Mouse (Mus musculus): ENCODE results near the gene Mmp15. TPM values are rescaled to one million over a fixed set of nuclear protein-coding genes. Genes with fewer than 3 reads are reported as not detected.

Gene Mmp15
- polyA plus RNA-seq, 1 experiment: 16.2 TPM

DNA sequence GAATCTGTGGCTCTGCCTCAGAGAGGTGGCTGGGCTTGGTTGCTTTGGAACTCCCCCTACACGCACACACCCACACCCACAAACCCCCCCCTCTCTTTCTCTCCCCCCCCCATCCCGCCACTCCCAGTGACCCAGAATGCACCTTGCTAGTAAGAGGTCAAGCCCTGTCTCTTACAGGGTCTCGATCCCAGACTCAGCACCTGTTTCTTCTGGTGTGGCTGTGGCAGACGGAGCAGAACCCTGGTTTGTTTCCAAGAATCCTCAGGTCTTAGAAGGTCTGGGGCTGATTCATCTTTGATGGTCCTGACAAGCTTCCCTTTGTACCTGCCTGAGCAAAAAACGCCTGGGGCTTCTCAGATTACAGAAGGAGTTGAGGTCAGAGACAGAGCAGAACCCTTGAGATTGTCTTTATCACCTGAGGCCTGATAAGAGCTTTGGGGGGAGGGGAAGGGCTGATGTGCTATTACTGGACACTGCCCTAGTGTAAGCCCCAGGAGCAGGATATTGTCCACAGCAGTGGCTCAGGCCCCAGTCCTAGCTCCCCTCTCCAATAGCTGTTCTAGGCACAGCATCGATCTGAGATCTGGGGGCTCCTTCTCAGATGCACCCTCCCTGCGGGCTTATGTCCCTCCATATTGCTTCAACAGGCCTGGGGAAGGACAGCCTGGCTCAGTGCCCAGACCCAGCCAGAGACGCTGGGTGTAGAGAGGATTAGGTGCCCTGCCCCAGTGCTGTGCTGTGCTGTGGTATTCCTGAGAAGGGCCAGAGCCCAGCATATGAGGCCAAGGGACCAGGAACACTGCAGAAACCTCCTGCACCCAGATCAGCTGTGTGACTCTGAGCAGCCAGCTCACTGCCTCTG, 6.7 kb downstream of the Mmp15 start:
- no peak for TF ChIP-seq POLR2A (IDR thresholded peaks at IDR 0.05; ENCODE audit: control insufficient read depth, extremely low read depth, insufficient read depth, low read length, poor library complexity)
- no peak for TF ChIP-seq CTCF (IDR thresholded peaks at IDR 0.05; ENCODE audit: borderline replicate concordance, control insufficient read depth, extremely low read depth, insufficient read depth, low read length, poor library complexity)
- no peak overlapping the region for H3K27ac ChIP-seq (ENCODE audit: control insufficient read depth, insufficient read depth, low read length)
- 58% methylated on average over 8 of the region's 8 CpGs for WGBS
- no peak for DNase-seq
- H3K27me3 ChIP-seq (ENCODE audit: control insufficient read depth, insufficient read depth, low read length): no peaks in the 10 kb centered on the region
- no peaks in the 10 kb centered on the region for H3K4me1 ChIP-seq (replicated peaks; ENCODE audit: control insufficient read depth, insufficient read depth, low read length)
- H3K36me3 ChIP-seq (ENCODE audit: control insufficient read depth, insufficient read depth, low read length): no peaks in the 10 kb centered on the region
- no peak overlapping the region for H3K4me3 ChIP-seq (ENCODE audit: control insufficient read depth, insufficient read depth, low read length)

DNA sequence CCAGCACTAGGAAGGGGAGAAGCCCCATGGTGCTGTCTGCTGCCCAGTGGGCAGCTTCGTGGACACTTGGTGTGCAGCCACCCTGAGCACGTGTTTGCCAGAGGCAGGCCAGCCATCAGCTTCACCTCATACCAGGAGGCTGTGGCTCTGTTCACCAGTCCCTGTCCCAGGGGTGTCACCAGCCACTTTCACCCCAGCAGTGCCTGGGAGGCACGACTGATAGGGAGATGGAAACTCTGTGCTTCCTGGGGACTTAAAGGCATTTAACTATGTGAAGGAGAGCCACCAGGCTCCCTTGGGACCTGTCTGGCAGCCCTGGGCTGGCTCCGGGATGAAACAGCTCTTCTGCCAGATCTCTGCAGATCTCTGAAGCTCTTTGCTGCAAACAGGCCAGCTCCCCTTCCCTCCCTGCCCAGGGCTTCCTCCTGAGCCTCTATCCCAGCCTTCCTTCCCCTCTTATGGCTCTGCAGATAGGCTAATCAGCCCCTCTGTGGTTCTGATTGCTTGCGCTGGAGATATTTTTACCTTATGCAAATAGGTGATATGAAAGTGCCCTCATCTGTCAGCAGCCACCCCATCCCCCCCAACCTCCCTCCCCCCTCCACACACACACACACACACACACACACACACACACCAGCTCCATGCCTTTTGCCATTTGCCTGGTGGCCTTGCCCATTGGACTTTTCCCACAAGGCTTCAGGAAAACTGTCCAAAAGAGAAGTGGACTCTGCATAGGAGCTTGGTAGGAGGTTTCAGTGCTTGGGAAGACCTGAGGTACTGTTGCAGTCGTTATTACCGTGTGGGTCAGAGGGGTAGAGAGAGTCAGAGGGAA, 8.3 kb downstream of the Mmp15 start:
- Histone ChIP-seq H3K27ac (ENCODE audit: control insufficient read depth, insufficient read depth, low read length) (no peak overlapping the region), H3K4me1 (replicated peaks; ENCODE audit: control insufficient read depth, insufficient read depth, low read length) (no peaks in the 10 kb centered on the region), H3K36me3 (ENCODE audit: control insufficient read depth, insufficient read depth, low read length) (no peaks in the 10 kb centered on the region), H3K4me3 (ENCODE audit: control insufficient read depth, insufficient read depth, low read length) (no peak overlapping the region), H3K27me3 (ENCODE audit: control insufficient read depth, insufficient read depth, low read length) (no peaks in the 10 kb centered on the region)
- TF ChIP-seq POLR2A (IDR thresholded peaks at IDR 0.05; ENCODE audit: control insufficient read depth, extremely low read depth, insufficient read depth, low read length, poor library complexity) (no peak), CTCF (IDR thresholded peaks at IDR 0.05; ENCODE audit: borderline replicate concordance, control insufficient read depth, extremely low read depth, insufficient read depth, low read length, poor library complexity) (no peak)
- 76% methylated on average over 7 of the region's 7 CpGs for WGBS
- DNase-seq: no peak

DNA sequence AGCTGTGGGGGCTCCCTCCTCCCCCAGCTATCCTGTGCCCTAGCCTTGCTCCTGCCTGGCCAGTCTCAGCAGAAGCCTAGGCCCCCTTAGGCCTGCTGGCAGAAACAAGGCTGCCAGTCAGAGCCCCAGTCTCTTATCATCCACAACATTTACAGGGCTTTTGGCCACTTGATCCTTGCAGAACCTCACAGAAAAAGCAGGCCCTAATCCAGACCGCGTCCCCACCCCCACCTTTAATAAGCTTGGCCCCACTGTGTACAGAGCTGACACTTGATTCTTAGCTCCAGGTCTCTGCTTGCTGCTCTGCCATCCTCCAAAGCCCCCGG, 8.9 kb downstream of the Mmp15 start:
- Histone ChIP-seq H3K4me3 (ENCODE audit: control insufficient read depth, insufficient read depth, low read length) (no peak overlapping the region), H3K36me3 (ENCODE audit: control insufficient read depth, insufficient read depth, low read length) (no peaks in the 10 kb centered on the region), H3K27me3 (ENCODE audit: control insufficient read depth, insufficient read depth, low read length) (no peaks in the 10 kb centered on the region), H3K4me1 (replicated peaks; ENCODE audit: control insufficient read depth, insufficient read depth, low read length) (no peaks in the 10 kb centered on the region), H3K27ac (ENCODE audit: control insufficient read depth, insufficient read depth, low read length) (no peak overlapping the region)
- TF ChIP-seq CTCF (IDR thresholded peaks at IDR 0.05; ENCODE audit: borderline replicate concordance, control insufficient read depth, extremely low read depth, insufficient read depth, low read length, poor library complexity) (no peak), POLR2A (IDR thresholded peaks at IDR 0.05; ENCODE audit: control insufficient read depth, extremely low read depth, insufficient read depth, low read length, poor library complexity) (no peak)
- DNase-seq: no peak
- WGBS: 94% methylated on average over 3 of the region's 3 CpGs

DNA sequence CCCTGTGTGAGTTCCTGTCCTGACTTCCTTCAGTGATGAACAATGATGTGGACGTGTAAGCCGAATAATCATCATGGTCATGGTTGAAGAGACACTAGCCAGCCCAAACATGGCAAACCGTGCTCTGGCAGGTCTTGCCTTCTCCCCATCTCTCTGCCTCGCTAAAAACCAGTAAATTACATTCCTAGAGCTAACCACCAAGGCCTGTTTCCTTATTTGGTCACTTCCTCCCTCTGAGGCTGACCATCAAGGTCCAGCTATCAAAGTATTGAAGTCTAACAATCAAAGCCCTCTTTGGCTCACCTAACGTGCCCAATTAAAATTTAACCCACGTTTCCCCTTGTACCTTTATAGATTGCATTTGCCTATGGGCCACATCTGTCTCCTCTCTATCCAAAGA, 10.2 kb downstream of the Mmp15 start:
- no peak for TF ChIP-seq POLR2A (IDR thresholded peaks at IDR 0.05; ENCODE audit: control insufficient read depth, extremely low read depth, insufficient read depth, low read length, poor library complexity)
- no peak for TF ChIP-seq CTCF (IDR thresholded peaks at IDR 0.05; ENCODE audit: borderline replicate concordance, control insufficient read depth, extremely low read depth, insufficient read depth, low read length, poor library complexity)
- WGBS: 88% methylated on average over 6 of the region's 6 CpGs
- no peaks in the 10 kb centered on the region for H3K36me3 ChIP-seq (ENCODE audit: control insufficient read depth, insufficient read depth, low read length)
- no peaks in the 10 kb centered on the region for H3K4me1 ChIP-seq (replicated peaks; ENCODE audit: control insufficient read depth, insufficient read depth, low read length)
- no peak overlapping the region for H3K27ac ChIP-seq (ENCODE audit: control insufficient read depth, insufficient read depth, low read length)
- no peak overlapping the region for H3K4me3 ChIP-seq (ENCODE audit: control insufficient read depth, insufficient read depth, low read length)
- H3K27me3 ChIP-seq (ENCODE audit: control insufficient read depth, insufficient read depth, low read length): no peaks in the 10 kb centered on the region
- no peak for DNase-seq

DNA sequence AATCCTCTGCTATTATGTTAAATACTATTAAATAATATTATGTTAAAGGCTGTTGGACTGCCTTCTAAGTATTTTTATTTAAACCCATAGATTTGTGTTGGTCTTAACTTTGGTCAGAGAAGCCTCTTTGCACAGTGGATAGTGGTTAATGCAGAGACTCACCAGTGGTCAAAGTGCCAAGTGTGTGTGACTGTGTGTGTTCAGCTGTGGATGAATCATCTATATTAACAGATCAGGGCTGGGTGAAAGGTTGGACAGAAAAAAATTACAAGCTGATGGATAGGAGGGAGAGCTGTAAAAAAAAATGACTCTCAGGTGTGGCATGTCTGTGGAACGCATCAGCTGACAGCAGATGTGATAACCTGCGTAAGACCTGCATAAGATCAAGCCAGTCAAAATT, 11.8 kb downstream of the Mmp15 start:
- Histone ChIP-seq H3K4me3 (ENCODE audit: control insufficient read depth, insufficient read depth, low read length) (no peak overlapping the region), H3K36me3 (ENCODE audit: control insufficient read depth, insufficient read depth, low read length) (no peaks in the 10 kb centered on the region), H3K27ac (ENCODE audit: control insufficient read depth, insufficient read depth, low read length) (no peak overlapping the region), H3K4me1 (replicated peaks; ENCODE audit: control insufficient read depth, insufficient read depth, low read length) (0 out of 2 replicates have a peak, but pooled peaks cover under 1% of the 10 kb centered on the region), H3K27me3 (ENCODE audit: control insufficient read depth, insufficient read depth, low read length) (no peaks in the 10 kb centered on the region)
- DNase-seq: no peak
- WGBS: 95% methylated on average over 2 of the region's 2 CpGs
- no peak for TF ChIP-seq POLR2A (IDR thresholded peaks at IDR 0.05; ENCODE audit: control insufficient read depth, extremely low read depth, insufficient read depth, low read length, poor library complexity)
- TF ChIP-seq CTCF (IDR thresholded peaks at IDR 0.05; ENCODE audit: borderline replicate concordance, control insufficient read depth, extremely low read depth, insufficient read depth, low read length, poor library complexity): no peak

DNA sequence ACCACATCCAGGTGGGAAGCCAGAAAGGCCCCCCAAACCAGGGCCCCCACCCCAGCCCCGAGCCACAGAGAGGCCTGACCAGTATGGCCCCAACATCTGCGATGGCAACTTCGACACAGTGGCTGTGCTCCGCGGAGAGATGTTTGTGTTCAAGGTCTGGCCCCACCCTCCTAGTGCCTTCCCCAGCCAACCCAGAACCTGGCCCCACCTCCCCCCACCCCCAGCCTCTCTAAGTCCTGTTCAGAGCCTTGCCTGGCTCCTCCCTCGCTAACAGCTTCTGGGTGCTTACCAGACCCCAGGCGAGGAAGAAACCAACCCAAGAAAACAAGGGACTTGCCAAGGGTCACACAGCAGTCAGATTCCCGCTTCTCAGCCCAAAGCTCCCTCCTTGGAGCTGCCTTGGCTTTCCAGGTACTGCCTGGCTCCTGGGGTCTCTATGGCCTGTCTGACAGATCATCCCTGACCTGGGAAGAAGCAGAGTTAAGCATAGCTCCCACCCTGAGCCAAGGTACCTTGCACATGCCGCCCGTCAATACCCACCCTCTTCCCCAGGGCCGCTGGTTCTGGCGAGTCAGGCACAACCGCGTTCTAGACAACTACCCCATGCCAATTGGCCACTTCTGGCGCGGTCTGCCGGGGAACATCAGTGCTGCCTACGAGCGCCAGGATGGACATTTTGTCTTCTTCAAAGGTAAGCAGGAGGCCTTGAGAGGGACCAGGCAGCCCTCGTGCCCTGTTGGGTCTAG, 17.7 kb downstream of the Mmp15 start:
- peak; percentile 67 for DNase-seq
- no peaks in the 10 kb centered on the region for H3K36me3 ChIP-seq (ENCODE audit: control insufficient read depth, insufficient read depth, low read length)

More for the DNA sequence above, 17.7 kb downstream of the Mmp15 start:
- H3K4me1 ChIP-seq (replicated peaks; ENCODE audit: control insufficient read depth, insufficient read depth, low read length): peaks cover 19% of the 10 kb centered on the region
- peak; percentile 51; the same call in 1 of the 2 replicates for TF ChIP-seq POLR2A (IDR thresholded peaks at IDR 0.05; ENCODE audit: control insufficient read depth, extremely low read depth, insufficient read depth, low read length, poor library complexity)
- peak; percentile 13; the same call in 1 of the 2 replicates for TF ChIP-seq CTCF (IDR thresholded peaks at IDR 0.05; ENCODE audit: borderline replicate concordance, control insufficient read depth, extremely low read depth, insufficient read depth, low read length, poor library complexity)
- H3K4me3 ChIP-seq (ENCODE audit: control insufficient read depth, insufficient read depth, low read length): peak overlapping the region; percentile 57
- H3K27me3 ChIP-seq (ENCODE audit: control insufficient read depth, insufficient read depth, low read length): no peaks in the 10 kb centered on the region
- H3K27ac ChIP-seq (ENCODE audit: control insufficient read depth, insufficient read depth, low read length): peak overlapping the region; percentile 60
- 34% methylated on average over 20 of the region's 20 CpGs for WGBS

Data from thymus, adult 2 months (tissue).